ENCODE assay signal across 7 mouse cellular contexts in the genomic region with DNA sequence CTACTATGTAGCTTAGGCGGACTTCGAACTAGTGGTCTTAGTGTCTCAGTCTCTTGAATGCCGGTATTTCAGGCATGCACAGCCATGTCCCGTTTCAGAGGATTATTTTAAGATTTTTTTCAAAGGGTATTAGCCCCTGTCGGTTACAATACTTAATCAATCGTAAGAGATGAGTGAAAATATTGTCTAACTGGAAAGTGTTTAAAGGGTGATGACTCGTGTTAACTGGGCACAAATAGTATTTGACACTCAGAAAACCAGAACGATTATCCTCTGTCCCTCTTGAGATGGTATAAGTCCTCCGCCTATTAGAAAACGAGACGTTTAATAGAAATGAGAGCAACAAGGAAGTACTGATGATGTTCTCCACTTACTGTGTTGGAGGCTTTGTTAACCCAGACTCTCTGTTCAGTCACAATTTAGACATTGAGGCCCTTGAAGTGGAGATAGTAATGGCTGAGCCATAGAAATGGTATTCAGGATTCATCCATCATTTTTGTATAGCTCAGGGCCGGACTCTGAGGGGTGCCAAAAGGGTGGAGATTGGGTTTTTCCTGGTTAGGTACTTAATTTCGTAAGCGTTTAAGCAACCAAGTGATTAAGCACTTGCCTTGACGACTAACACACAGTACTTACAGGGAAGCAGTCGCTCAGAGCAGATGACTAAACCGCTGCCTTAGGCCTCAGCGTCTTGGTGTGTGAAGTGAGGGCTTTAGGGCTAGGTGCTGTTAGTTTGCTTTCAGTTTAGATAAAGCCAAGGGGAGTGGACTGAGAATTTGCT. TPM values are rescaled to one million over a fixed set of nuclear protein-coding genes. Genes with fewer than 3 reads are reported as not detected.
DNase-seq lines count a peak whose midpoint lies in the region; TF ChIP-seq lines count a peak whose summit lies in the region.

No protein-coding gene starts in this region.

- DNase-seq in adrenal gland, adult (ENCODE audit: inconsistent age in 2 of 2, low spot score in 1 of 2), result peak; percentile 52 to 93
- DNase-seq in forebrain, embryonic 10.5 days (ENCODE audit: extremely low spot score, low spot score), result no peak
- DNase-seq in kidney, adult 9 months, result peak; percentile 41
- no peak for DNase-seq in retina, postnatal 1 day
- no peak for DNase-seq in ovary, adult 18-20 months (ENCODE audit: low spot score)

- no peaks in the 10 kb centered on the region for H3K9me3 ChIP-seq in ES-Bruce4 (replicated peaks; ENCODE audit: control insufficient read depth, insufficient read depth, low read length, poor library complexity, severe bottlenecking)
- no peaks in the 10 kb centered on the region for H3K9me3 ChIP-seq in forebrain, embryonic 10.5 days
- H3K9me3 ChIP-seq in megakaryocyte, embryonic 14.5 days, result no peaks in the 10 kb centered on the region

- peak overlapping the region; percentile 84 for H3K4me3 ChIP-seq in ES-Bruce4 (ENCODE audit: low read depth, low read length)
- H3K4me3 ChIP-seq in forebrain, embryonic 10.5 days, result peak overlapping the region; percentile 76
- H3K4me3 ChIP-seq in megakaryocyte, embryonic 14.5 days (replicated peaks), result peak overlapping the region; percentile 98

- peak overlapping the region; percentile 96 for H3K9ac ChIP-seq in ES-Bruce4 (ENCODE audit: low read depth, poor library complexity, severe bottlenecking)

- TF ChIP-seq EP300 in ES-Bruce4 (IDR thresholded peaks at IDR 0.05; ENCODE audit: insufficient read depth, low read depth, low read length), result no peak

- WGBS in forebrain, embryonic 10.5 days, result 2% methylated on average over 18 of the region's 18 CpGs

- H3K27ac ChIP-seq in ES-Bruce4 (ENCODE audit: insufficient read depth, low read length), result no peak overlapping the region
- H3K27ac ChIP-seq in forebrain, embryonic 10.5 days, result peak overlapping the region; percentile 36; the same call in 1 of the 2 replicates

- TF ChIP-seq POLR2A in ES-Bruce4 (IDR thresholded peaks at IDR 0.05; ENCODE audit: insufficient read depth, low read length), result no peak

- peaks cover 2% of the 10 kb centered on the region; the same call in 1 of the 2 replicates for H3K36me3 ChIP-seq in ES-Bruce4 (ENCODE audit: control insufficient read depth, insufficient read depth, low read length, poor library complexity, severe bottlenecking)
- peaks cover 9% of the 10 kb centered on the region for H3K36me3 ChIP-seq in forebrain, embryonic 10.5 days (replicated peaks)
- H3K36me3 ChIP-seq in megakaryocyte, embryonic 14.5 days (replicated peaks; ENCODE audit: low read length), result peaks cover 22% of the 10 kb centered on the region

- no peaks in the 10 kb centered on the region for H3K4me1 ChIP-seq in ES-Bruce4 (ENCODE audit: control insufficient read depth, insufficient read depth, low read length)
- peaks cover 54% of the 10 kb centered on the region for H3K4me1 ChIP-seq in forebrain, embryonic 10.5 days
- H3K4me1 ChIP-seq in megakaryocyte, embryonic 14.5 days, result peaks cover 41% of the 10 kb centered on the region

- no peaks in the 10 kb centered on the region for H3K27me3 ChIP-seq in ES-Bruce4 (ENCODE audit: control insufficient read depth, insufficient read depth, low read length, poor library complexity, severe bottlenecking)
- no peaks in the 10 kb centered on the region for H3K27me3 ChIP-seq in forebrain, embryonic 10.5 days (ENCODE audit: poor library complexity, severe bottlenecking)
- no peaks in the 10 kb centered on the region for H3K27me3 ChIP-seq in megakaryocyte, embryonic 14.5 days (replicated peaks)

- no peak for TF ChIP-seq CTCF in ES-Bruce4 (IDR thresholded peaks at IDR 0.05; ENCODE audit: low read depth, low read length)

RNA-seq across cellular contexts. Expression of gene Msl2, which starts 2.4 kb away (rescaled TPM):
- polyA plus RNA-seq in ES-Bruce4 (2011; ENCODE audit: insufficient read depth, insufficient read length, low read depth, missing spikeins), result 42.4 and 46.1 TPM in 2 replicates
- polyA plus RNA-seq in forebrain, embryonic 10.5 days (2016; fragmentation: Nextera tagmentation; extraction: Ambion mirVana), result 3.4 and 4.0 TPM in 2 replicates
- polyA plus RNA-seq in megakaryocyte, embryonic 14.5 days (2012; ENCODE audit: insufficient read depth, low replicate concordance), result 4.8 and 8.7 TPM in 2 replicates

RNA-seq across cellular contexts. Expression of gene Pccb, which starts 41.6 kb away (rescaled TPM):
- 16.1 and 17.8 TPM in 2 replicates for polyA plus RNA-seq in ES-Bruce4 (2011; ENCODE audit: insufficient read depth, insufficient read length, low read depth, missing spikeins)
- 12.3 and 14.1 TPM in 2 replicates for polyA plus RNA-seq in forebrain, embryonic 10.5 days (2016; fragmentation: Nextera tagmentation; extraction: Ambion mirVana)
- 2.4 and 69.9 TPM in 2 replicates for polyA plus RNA-seq in megakaryocyte, embryonic 14.5 days (2012; ENCODE audit: insufficient read depth, low replicate concordance)

Comparison
In these comparisons a context has a peak if more than half of its experiments do, and no peak if none do; other contexts are left out.
1. DNase-seq: peak in adrenal gland, adult (2 of 2) and kidney, adult 9 months (single experiment); none in forebrain, embryonic 10.5 days (single experiment), retina, postnatal 1 day (single experiment) and ovary, adult 18-20 months (single experiment).
2. Peak in every context shown above with its lines, with median percentiles within 50 percentile points of each other: H3K4me3 ChIP-seq.